Mouse (Mus musculus) liver, postnatal 0 days (tissue): ENCODE results near the gene Gm17606.

Source experiments
- CTCF ChIP-seq: sonication (generic); IDR thresholded peaks from 2 replicates; pipeline ENCODE4 v1.5.1; 2016; ENCODE audit warnings: antibody characterized with exemption, low read depth
- EP300 ChIP-seq: IDR thresholded peaks from 2 replicates; pipeline ENCODE4 v1.6.1; 2016; ENCODE audit warnings: antibody characterized with exemption, low read depth, mild to moderate bottlenecking

GRCm38 (mm10) chr14:54644294-54644693 lies 3.5 kb downstream of the Gm17606 start:
- TF ChIP-seq CTCF (no peak), EP300 (no peak)
